Mouse (Mus musculus) ES-E14 (cell line): Measurements from ENCODE around the gene Macf1. TPM values are rescaled to one million over a fixed set of nuclear protein-coding genes. Genes with fewer than 3 reads are reported as not detected.

Experiments used
- DNase-seq: peaks from one replicate; pipeline ENCODE4 v3.0.0-alpha.2; 2013; ENCODE audit warnings: low read depth, low spot score
- H3K27ac ChIP-seq: 2 replicates; pipeline ENCODE4 v1.5.1; 2012; ENCODE audit warnings: low read depth, mild to moderate bottlenecking, low read length, moderate library complexity, mixed read lengths; ENCODE audit not compliant: poor library complexity, insufficient read depth, severe bottlenecking
- H3K36me3 ChIP-seq: 2 replicates; pipeline ENCODE4 v1.6.1; 2012; ENCODE audit warnings: mild to moderate bottlenecking, low read length, moderate library complexity, mixed read lengths; ENCODE audit not compliant: control insufficient read depth, poor library complexity, insufficient read depth, severe bottlenecking
- H3K4me1 ChIP-seq, 2 experiments: fragments of 150-350 bp in 1 of 2; sonication (generic) in 1 of 2; 2 replicates each; pipeline ENCODE4 v1.6.1; 2012; ENCODE audit warnings: low read length in 2 of 2, mild to moderate bottlenecking in 1 of 2, mixed read lengths in 1 of 2; ENCODE audit not compliant: control insufficient read depth in 2 of 2, insufficient read depth in 2 of 2, poor library complexity in 1 of 2
- H3K4me3 ChIP-seq, 2 experiments: fragments of 150-350 bp in 1 of 2; sonication (generic) in 1 of 2; 2 replicates each; pipeline ENCODE4 v1.5.1; 2012; ENCODE audit warnings: low read length in 2 of 2, low read depth in 1 of 2, mild to moderate bottlenecking in 1 of 2, mixed read lengths in 1 of 2; ENCODE audit not compliant: insufficient read depth in 1 of 2, poor library complexity in 1 of 2, severe bottlenecking in 1 of 2
- H3K9ac ChIP-seq: 2 replicates; pipeline ENCODE4 v1.6.1; 2012; ENCODE audit warnings: low read depth, mild to moderate bottlenecking, low read length, mixed read lengths; ENCODE audit not compliant: poor library complexity, insufficient read depth, severe bottlenecking
- H3K9me3 ChIP-seq: fragments of 150-350 bp; sonication (generic); 2 replicates; pipeline ENCODE4 v1.6.1; 2012; ENCODE audit warnings: low read depth, mild to moderate bottlenecking, low read length; ENCODE audit not compliant: control insufficient read depth, insufficient read depth
- CHD2 ChIP-seq: IDR thresholded peaks from 2 replicates; pipeline ENCODE4 v1.6.1; 2014; ENCODE audit warnings: mild to moderate bottlenecking, low read depth, low read length, inconsistent platforms
- HCFC1 ChIP-seq: IDR thresholded peaks from 2 replicates; pipeline ENCODE4 v1.6.1; 2012; ENCODE audit warnings: low read length, inconsistent platforms, borderline replicate concordance; ENCODE audit not compliant: insufficient read depth
- MAFK ChIP-seq: IDR thresholded peaks from 2 replicates; pipeline ENCODE4 v1.6.1; 2014; ENCODE audit warnings: mild to moderate bottlenecking, low read depth, low read length, inconsistent platforms; ENCODE audit not compliant: insufficient read depth
- ZC3H11A ChIP-seq: IDR thresholded peaks from 2 replicates; pipeline ENCODE4 v1.6.1; 2012; ENCODE audit warnings: low read depth, mild to moderate bottlenecking, inconsistent platforms, low read length, borderline replicate concordance
- ZNF384 ChIP-seq: IDR thresholded peaks from 2 replicates; pipeline ENCODE4 v1.6.1; 2012; ENCODE audit warnings: low read depth, low read length, inconsistent platforms
- in situ Hi-C, 2 experiments: fragments of 600-800 bp; cut with MboI; formaldehyde crosslinking; loops; one replicate each; pipeline ENCODE4 v1.15.1; 2025; ENCODE audit warnings: low sequenced_read_pairs in 2 of 2, inconsistent platforms in 1 of 2; ENCODE audit not compliant: unreplicated experiment in 2 of 2
- total RNA-seq: library from RNA; depleted of rRNA; stranded (reverse); fragments of 300-350 nt; gene quantifications from 2 replicates; pipeline ENCODE4 v1.2.3, GENCODE M21; 2012

Macf1 gene
- total RNA-seq, 1 experiment, result 277 TPM

DNA sequence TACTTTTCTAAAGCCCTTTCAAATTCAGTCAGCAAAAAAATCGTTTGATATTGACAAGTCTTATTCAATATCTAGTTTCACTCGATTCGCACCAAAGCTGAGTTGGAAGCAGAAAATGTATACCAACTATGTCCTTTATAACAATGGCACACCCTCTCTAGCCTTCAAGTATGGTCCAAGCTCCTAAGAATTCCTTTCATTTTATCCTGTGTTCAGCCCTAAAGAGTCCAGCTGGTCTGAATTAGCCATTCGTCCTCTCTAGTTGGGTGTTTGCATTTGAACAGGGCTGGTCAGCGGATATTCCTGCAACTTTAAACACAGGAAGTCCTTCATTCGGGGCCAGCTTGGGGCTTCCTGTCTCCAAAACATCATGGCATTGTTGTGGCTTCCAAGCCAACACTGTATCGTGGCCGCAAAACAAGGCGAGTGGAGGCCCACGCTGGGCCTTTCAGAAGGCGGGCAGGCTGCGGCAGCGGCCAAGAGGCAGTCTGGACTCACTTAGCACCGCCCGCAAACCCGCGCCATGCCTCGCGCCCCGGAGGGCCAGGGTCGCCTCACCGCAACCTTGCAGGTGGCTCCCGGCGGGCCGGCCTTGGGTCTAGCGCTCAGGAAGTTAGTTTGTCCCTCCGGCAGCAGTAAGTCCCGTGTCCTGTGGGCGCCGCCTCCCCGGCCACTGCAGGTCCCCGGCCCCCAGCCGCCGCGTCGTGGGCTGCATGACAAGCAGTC lies 273.0 kb downstream of the Macf1 start:
- peak overlapping the region; percentile 16; the same call in 1 of the 2 replicates for H3K27ac ChIP-seq
- no peaks in the 10 kb centered on the region for H3K9me3 ChIP-seq
- in situ Hi-C loops, result no loop called here
- peak overlapping the region; percentile 96 to 97 for H3K4me3 ChIP-seq
- no peak for DNase-seq
- peaks cover 0 to 8% of the 10 kb centered on the region in 2 experiments; a peak in 3 of 4 replicates for H3K4me1 ChIP-seq
- peak overlapping the region; percentile 82 for H3K9ac ChIP-seq
- TF ChIP-seq HCFC1 (no peak), CHD2 (no peak), MAFK (no peak), ZC3H11A (no peak), ZNF384 (no peak)
- no peaks in the 10 kb centered on the region; the same call in 1 of the 2 replicates for H3K36me3 ChIP-seq

GRCm38 (mm10) chr4:123409752-123410151 lies 274.4 kb downstream of the Macf1 start:
- Histone ChIP-seq H3K36me3 (no peaks in the 10 kb centered on the region; the same call in 1 of the 2 replicates), H3K4me3 (no peak overlapping the region), H3K27ac (no peak overlapping the region), H3K4me1 (peaks cover 0 to 8% of the 10 kb centered on the region in 2 experiments; a peak in 3 of 4 replicates), H3K9me3 (no peaks in the 10 kb centered on the region), H3K9ac (no peak overlapping the region)
- DNase-seq, result no peak
- in situ Hi-C loops, result no loop called here
- no peak for TF ChIP-seq HCFC1
- no peak for TF ChIP-seq ZNF384
- TF ChIP-seq ZC3H11A, result no peak
- TF ChIP-seq CHD2, result no peak
- no peak for TF ChIP-seq MAFK

DNA sequence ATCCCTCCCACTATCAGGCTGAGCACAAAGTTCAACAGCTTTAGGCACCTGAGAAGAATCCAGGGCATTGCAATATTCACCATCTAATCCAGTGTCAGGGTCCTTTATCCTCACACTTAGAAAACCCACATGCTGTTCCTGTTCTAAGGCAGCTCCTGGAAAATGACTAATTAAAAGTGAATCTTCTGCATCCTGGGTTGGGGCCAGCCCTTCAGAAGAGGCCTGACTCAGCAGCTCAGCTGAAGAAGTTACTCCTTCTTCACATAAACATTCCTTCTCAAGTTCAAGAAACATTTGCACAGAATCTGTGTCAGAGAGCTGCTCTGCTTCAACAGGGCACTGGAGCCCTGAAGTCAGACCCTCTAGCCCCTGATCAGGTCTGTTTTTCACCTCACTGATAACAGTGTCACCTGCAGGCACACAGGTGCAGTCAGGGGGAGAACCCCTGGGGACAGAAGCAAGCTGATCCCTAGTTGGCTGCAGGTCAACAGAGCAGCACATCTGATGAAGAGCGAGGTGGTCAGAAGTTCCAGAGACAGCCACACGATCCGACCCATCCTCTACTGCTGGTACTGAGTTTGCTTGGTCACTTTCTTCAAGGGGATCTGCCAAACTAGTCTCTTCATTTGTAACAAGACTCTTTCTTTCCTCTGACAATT lies 275.0 kb downstream of the Macf1 start:
- no peaks in the 10 kb centered on the region for H3K9me3 ChIP-seq
- no peak overlapping the region for H3K9ac ChIP-seq
- DNase-seq, result no peak
- no peak overlapping the region for H3K27ac ChIP-seq
- H3K4me3 ChIP-seq, result no peak overlapping the region
- H3K36me3 ChIP-seq, result no peaks in the 10 kb centered on the region; the same call in 1 of the 2 replicates
- in situ Hi-C loops, result no loop called here
- peaks cover 0 to 8% of the 10 kb centered on the region in 2 experiments; a peak in 3 of 4 replicates for H3K4me1 ChIP-seq
- no peak for TF ChIP-seq ZC3H11A
- no peak for TF ChIP-seq MAFK
- TF ChIP-seq CHD2, result no peak
- no peak for TF ChIP-seq ZNF384
- no peak for TF ChIP-seq HCFC1

GRCm38 (mm10) chr4:123407792-123408191 lies 276.4 kb downstream of the Macf1 start:
- no peak overlapping the region for H3K27ac ChIP-seq
- TF ChIP-seq ZNF384 (no peak), CHD2 (no peak), HCFC1 (no peak), ZC3H11A (no peak), MAFK (no peak)
- in situ Hi-C loops, result no loop called here
- DNase-seq, result no peak
- peaks cover 0 to 8% of the 10 kb centered on the region in 2 experiments; a peak in 3 of 4 replicates for H3K4me1 ChIP-seq
- H3K4me3 ChIP-seq, result no peak overlapping the region
- no peak overlapping the region for H3K9ac ChIP-seq
- no peaks in the 10 kb centered on the region; the same call in 1 of the 2 replicates for H3K36me3 ChIP-seq
- H3K9me3 ChIP-seq, result no peaks in the 10 kb centered on the region
